Mouse (Mus musculus): ENCODE measurements around the gene Rexo2.

DNA sequence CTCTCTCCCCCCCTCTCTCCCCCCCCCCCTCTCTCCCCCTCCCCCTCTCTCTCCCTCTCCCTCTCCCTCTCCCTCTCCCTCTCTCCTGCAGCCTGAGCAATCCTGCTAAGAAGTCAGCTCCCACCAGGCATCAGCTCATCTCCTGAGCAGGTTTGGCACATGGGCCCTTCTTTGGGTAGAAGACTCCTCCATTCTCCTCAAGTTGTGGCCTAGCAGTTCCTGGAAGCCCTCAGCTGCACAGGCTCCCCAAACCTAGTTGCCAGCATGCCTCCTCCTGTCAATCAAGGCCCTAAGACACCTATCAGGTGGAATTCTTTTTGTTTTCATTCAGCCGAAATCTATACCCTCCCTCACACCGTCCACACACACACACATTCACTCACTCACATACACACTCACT is 58.9 kb downstream of the Rexo2 start:
- no peak for TF ChIP-seq CTCF (IDR thresholded peaks at IDR 0.05; ENCODE audit: low read depth)
- no peak for TF ChIP-seq EP300 (IDR thresholded peaks at IDR 0.05; ENCODE audit: low read depth)
